Mouse (Mus musculus): ENCODE data around the gene Lect2. TPM values are rescaled to one million over a fixed set of nuclear protein-coding genes. Genes with fewer than 3 reads are reported as not detected.
A peak's percentile ranks its signal among the peaks of the same experiment; 100 is the strongest.

The Lect2 gene
- total RNA-seq, 2 experiments from 2014 or later, result not detected

DNA sequence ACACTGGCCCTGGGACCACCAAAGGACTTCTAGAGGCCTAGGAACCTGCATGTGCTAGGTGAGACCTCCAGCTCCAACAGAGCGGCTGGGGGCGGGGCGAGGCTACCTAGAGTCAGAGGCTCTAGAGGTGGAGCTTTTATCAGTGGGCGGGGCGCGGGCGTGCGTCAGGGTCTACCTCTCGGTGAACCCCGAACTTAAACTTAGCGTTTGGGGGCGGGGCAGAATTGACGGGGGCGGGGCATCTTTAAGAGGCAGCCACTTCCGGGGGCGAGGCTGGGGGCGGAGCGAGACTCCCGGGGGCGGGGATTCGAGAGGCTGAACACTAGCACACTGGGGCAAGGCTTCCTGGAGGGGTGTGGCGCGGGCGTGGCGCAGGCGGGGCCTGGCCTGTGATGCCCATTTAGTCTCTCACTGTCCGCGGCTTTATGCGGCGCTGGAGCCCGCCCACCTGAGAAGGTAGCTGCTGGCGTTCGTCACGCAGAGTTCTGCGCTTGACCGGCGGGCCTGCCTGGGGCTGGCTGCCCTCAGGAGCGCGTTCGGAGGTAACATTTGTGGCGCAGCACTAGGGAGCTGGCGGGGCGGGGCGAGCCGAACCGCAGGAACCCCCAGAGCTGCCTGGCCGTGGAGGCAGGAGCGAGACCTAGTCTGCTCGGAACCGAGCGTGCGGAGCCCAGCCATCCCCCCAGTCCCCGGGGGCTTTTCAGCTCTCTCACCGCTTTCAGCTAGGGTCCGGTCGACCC lies 26.1 kb downstream of the Lect2 start, which contains the start of gene Fbxl21:
Fbxl21 (plus strand) TSS at position 392 of the 740 bp plus-strand sequence.
- intact Hi-C loops (cut with DNase I), result no loop called here

DNA sequence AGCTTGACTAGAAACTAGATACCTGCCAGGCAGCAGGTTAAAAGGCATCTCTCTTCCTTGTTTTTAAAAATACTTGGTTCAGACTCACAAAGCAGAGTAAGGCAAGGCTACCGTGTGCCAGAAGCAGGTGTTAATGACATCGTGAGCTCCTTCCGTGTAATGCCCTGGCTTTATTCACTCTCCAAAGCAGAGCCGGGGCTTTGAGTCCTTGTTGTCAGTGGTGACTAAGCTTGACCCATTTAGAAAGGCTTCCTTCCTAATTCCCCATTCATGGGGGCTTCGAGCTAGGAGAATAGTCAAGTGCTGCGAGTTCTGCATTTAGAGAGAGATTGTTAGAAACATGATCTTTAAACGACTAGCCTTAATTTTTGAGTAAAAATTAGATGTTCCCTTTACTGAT lies 31.5 kb downstream of the Lect2 start:
- intact Hi-C loops (cut with DNase I), result no loop called here
- DNase-seq (ENCODE audit: low spot score in 2 of 2), result no peak

More for the DNA sequence above, 26.1 kb downstream of the Lect2 start, which contains the start of gene Fbxl21:
- peak; percentile 89 for DNase-seq (ENCODE audit: low spot score in 2 of 2)

DNA sequence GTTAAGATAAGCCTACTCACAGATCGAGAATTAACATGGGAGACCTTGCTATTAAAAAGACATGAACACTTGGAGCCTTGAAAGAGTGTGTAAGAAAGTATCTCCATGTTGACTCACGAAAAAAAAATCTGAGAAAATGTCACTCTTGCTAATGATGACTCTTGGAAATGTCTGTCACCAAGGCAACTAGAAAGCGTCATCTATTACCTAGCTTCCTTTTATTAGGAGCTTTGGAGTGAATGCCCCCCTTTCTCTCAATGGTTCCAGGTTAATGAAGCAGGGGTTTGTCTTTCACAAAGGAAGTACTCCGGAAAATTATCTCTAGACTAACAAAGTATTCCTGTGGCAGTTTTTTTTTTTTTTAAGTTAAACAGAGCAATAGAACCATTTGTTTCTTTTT lies 32.0 kb downstream of the Lect2 start:
- no peak for DNase-seq (ENCODE audit: low spot score in 2 of 2)
- intact Hi-C loops (cut with DNase I), result no loop called here

DNA sequence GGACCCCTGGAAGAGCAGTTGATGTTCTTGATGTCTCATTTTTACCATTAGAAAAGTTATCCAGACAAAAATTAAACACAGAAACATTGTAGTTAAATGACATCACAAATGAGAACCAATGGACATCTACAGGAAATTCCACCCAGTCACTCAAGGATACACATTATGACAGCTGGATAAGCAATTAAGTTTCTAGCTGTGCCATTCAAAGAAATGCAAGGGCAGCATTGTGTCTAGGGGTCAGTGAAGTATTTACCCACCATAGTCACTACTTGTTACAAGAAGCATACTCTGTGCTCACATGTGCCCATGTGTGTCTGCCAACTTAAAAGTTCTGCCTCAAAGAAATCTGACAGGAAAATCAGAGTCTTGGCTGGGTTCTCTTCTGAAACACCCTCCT lies 34.7 kb downstream of the Lect2 start:
- no peak for DNase-seq (ENCODE audit: low spot score in 2 of 2)
- intact Hi-C loops (cut with DNase I), result no loop called here

DNA sequence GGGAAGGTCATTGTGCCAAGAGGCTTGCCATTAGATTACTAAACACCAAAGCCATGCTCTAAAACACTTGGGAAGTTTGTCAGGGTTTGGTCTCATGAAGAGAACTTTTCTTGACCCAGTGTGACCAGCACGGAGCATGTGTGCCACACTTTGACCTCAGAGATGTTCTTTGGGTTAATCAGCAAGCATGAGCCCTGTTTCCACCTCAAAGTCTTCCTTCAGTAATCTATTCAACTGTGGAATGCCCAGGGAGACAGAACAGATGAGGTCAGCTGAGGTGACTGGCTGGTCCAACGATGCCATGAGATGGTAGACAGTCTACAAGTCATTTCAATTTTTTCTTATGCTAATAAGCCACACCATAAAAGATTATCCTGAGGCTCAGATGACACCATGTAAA lies 38.5 kb downstream of the Lect2 start:
- no peak for DNase-seq (ENCODE audit: low spot score in 2 of 2)
- intact Hi-C loops (cut with DNase I), result no loop called here

DNA sequence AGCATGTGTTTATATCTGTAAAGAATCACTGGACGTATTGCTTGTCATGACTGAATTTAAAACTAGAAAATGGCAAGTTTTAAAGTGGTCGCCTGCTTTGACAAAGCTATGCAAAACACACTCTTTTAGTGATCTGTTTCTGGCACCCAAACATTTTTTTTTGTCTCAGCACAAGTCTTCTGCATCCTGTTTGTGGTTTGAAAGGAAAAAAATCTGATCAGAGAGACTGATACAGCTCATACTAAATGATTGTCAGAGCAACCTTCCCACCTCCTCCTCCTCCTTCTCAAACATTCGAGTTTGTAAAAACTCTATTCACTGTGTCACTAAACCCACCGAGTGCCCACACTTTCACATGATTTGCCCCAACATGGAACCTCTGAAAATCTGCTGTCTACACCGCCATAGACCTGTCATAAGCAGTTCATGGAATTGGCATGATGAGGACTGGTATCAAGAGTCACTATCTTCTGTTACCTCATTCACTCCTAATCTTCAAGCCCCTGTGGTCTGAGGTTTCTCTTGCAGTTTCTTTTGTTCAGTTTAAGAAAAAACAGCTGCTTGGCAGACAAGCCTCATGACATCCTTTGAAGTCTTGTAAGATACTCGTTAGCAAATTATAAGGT lies 41.3 kb downstream of the Lect2 start:
- intact Hi-C loops (cut with DNase I), result no loop called here
- DNase-seq (ENCODE audit: low spot score in 2 of 2), result no peak

DNA sequence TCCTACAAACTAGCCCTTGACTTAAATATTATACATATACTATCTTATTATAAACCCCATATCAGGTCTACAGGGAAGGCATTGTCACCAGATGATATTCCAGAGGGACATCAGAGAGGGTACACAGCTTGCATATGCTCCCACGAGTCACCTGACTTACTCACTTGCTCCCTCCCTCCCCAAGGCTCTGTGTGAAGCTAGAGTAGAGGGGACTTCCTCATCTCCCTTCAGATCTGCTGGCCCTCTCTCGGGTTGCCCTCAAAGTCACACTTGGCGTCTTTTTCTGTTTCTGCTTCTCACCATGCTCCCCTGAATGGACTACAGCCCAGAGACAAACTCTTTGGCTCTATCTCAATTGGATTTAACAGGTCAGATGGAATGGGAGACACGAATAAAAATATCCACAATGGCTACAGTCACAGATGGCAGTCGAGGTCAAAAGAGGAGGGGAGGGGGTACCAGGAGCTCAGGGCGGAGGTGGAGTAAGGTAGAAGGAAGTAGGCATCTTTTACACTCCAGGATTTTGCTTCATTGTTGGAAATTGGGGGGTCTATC lies 46.4 kb downstream of the Lect2 start:
- DNase-seq (ENCODE audit: low spot score in 2 of 2), result no peak
- intact Hi-C loops (cut with DNase I), result no loop called here

DNA sequence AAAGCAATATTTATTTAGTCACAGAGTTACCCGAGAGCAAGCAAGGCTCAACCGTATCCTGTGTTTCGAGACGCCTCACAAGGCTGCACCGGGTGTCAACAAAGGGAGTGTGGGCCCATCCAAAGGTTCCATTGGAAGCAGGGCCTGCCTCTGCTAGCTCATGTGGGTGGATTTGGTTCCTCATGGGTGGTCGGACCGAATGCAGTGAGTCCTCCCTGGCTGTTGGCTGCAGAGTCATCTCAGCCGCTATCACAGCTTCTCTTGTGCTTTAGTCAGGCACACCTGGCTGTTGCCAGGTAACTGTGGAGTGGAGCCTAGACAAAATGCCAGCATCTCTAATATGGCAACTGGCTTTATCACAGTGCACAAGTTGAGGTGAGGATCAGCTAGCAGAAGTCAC lies 47.7 kb downstream of the Lect2 start:
- intact Hi-C loops (cut with DNase I), result no loop called here
- no peak for DNase-seq (ENCODE audit: low spot score in 2 of 2)

DNA sequence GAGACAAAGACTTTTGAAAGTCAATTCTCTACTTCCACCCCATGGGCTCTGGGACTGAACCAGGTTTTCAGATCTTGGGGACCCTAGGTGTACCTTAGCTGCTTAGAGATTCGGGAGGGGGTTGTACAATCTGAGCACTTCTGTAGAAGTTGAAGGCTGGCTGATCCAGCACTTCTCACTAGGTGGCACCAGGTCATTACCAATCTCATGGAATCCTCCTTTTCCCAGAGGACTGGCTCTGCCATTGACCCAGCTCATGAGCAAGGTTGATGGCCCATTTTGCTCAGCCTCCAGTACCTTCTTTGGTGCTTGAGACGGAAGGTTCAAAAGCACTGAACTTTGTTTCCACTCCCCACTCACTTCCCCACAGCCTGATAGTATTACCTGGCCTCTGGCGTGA lies 48.2 kb downstream of the Lect2 start:
- no peak for DNase-seq (ENCODE audit: low spot score in 2 of 2)
- intact Hi-C loops (cut with DNase I), result no loop called here

DNA sequence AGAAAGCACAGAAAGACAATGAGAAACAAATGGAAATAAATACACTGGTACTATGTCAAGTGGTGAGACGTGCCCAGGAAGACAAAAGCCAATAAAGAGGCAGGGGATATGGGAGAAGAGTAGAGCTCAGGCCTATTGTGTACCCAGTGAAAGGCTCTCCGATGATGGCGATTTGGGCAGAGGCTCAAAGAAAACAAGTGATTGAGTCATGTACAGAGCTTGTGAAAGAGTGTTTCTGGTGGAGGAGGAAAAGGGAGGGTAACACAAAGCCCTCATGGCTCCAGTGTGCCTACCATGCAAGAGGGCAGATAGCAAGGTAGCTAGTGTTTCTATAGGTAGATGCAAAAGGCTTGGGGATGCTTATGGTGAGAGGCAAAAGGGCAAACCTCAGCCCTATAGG lies 53.9 kb downstream of the Lect2 start:
- intact Hi-C loops (cut with DNase I), result no loop called here
- DNase-seq (ENCODE audit: low spot score in 2 of 2), result no peak

Other genes with a start within 250 kb of the Lect2 start
- gene Gm3045, start 121.9 kb downstream of the Lect2 start, total RNA-seq (2021), result not detected
- gene Slc25a48, start 110.1 kb downstream of the Lect2 start, total RNA-seq (2021), result under 1 TPM in 1 of 2 experiments, not detected in 1; 0.11 TPM
- gene Il9, start 66.3 kb downstream of the Lect2 start, total RNA-seq (2021), result not detected
- 1 to 10 TPM; 6.6 to 6.8 TPM for gene Fbxl21, start 26.0 kb downstream of the Lect2 start, total RNA-seq (2021)
- 1 to 10 TPM; 2.9 to 4.3 TPM for gene Tgfbi, start 61.0 kb upstream of the Lect2 start, total RNA-seq (2021)
- 10 to 100 TPM; 18.1 to 23.1 TPM for gene Smad5, start 154.5 kb upstream of the Lect2 start, total RNA-seq (2021)
- 10 to 100 TPM; 13.0 to 16.7 TPM for gene Gm45623, start 205.3 kb upstream of the Lect2 start, total RNA-seq (2021)